Mouse (Mus musculus) left cerebral cortex, adult 11 months (tissue): ENCODE measurements around the gene Prkce.

Experiments
- DNase-seq: peaks from one replicate; pipeline ENCODE4 v3.0.0; 2022; ENCODE audit warnings: low spot score

The Prkce gene

DNA sequence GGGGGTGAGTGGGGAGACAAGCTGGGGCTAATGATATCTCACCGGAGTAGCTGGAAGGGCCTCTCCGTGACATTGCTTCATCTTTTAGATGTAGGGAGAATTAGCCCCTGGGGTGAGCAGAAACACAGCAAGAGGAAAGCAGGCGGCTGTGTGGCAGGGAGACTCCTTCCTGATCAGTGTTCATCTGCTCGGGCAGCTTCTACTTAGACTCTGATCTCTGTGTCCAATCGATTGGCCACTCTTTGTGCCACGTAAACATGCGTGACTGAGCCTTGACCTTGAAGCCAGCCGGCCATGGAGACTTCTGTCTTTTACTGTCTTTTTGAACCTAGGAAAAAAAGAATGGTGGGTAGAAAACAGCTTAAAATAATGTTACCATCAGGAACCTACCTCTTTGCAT is 247.0 kb downstream of the Prkce start:
- no peak for DNase-seq

DNA sequence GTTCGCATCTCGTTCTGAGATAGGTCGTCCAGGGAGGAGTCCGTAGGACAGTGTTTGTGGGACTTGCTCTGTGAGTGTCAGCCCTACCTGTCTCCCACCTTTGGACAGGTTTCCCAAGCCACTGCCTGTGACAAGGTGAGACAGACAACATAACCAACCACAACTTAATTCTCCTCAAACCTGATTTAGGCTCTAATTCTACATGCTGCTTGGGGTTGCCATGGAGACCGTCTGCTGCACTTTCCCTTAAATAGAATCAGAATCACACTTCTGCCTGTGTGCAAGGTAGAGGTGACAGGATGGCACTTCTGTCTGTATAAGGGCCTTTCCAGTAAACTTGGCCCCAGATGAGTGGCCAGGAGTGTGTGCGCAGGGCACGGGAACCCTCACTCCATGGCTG is 248.4 kb downstream of the Prkce start:
- peak; percentile 65 for DNase-seq

DNA sequence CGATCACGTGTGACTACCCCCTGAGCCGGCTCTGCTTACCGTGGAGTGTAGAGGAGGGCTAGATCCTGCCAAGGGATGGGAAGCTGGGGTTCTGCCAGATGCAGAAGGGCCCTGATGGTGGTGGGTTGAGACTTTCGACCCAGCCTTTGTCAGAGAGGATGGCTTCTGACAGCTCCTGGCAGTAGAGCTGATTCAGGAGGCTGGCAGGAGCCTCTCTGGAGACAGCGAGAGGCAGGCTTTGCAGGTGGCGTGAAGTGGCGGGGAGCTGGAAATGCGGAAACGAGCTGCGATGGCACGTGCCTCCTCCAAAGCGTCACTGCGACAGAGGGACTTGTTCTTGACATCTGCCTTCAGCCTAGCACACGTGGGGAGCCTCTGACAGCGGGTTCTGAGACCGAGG is 250.7 kb downstream of the Prkce start:
- DNase-seq, result no peak

DNA sequence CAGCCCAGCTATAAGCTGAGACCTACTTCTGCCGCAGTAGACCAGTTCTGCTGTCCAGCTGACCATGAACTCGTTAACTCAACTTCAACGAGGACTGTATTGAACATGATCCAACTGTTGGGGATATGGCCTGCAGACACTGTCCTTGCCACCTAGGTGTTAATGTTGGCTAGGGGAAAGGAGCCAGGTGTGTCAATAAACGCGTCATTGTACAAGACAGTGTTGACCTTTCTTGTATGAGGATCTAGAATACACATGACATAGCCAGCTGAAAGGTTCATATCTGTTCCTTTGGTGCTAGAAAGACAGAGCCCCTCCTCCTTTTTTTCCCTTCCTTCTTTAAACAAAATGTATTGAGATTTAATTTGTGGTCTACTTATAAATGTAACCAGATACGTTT is 251.6 kb downstream of the Prkce start:
- DNase-seq, result no peak

- no peak for DNase-seq
These were observed 253.2 kb downstream of the Prkce start for GRCm38 (mm10) chr17:86420646-86421338.

DNA sequence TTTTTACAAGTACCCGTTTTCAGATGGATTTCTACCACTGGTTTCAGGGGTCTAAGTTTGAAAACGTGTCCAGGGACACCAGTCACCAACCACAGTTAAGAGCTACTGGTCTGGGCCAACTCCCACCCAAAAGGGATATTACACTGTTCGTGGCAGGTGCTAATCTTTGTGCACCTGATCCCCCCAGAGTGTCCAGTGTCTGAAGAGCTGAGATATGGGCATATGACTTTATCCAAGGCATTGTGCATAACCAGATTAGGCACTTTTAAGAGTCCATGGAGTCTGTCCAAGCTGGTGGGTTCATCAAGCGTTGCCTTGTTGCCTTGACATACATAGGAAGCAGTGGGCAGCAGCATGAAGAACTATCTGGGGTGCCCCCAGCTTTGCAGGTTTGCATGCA is 254.4 kb downstream of the Prkce start:
- DNase-seq, result no peak

DNA sequence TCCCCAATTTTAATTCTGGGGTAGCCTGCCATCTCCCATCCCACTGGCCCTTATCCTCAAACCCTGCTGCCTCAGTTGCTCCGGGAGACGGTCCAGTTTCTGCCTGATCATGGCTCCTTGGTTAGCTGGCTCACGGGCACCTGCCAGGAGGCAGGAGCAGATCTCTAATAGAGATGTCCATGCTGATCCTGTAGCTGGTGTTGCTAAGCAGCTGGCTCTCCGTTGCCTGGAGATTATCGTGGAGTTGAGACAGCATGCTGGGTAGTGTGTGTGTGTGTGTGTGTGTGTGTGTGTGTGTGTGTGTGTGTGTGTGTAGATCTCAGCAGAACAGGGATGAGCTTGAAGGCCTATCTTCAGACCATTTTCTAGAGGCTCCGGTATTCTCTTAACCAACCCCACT is 262.3 kb downstream of the Prkce start:
- no peak for DNase-seq

DNA sequence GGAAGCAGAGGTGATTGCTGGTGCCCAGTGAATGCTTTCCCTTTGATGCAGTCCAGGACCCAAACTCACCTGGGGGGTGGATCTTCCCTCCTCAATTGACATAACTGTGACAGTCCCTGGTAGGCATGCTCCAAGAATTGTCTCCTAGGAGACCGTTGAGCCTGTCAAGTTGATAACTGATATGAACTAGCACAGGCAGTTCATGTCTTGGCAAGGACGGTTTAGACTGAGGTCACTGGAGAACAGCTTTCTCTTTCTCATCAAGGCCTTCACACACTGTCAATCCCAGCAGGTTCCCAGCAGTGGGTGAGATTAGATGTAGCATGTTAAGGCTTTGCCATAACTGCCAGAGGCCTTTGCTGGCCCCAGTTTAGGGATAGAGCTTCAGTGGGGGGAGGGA is 265.5 kb downstream of the Prkce start:
- DNase-seq, result no peak

GRCm38 (mm10) chr17:86433813-86434212 is 266.2 kb downstream of the Prkce start:
- DNase-seq, result peak; percentile 43

DNA sequence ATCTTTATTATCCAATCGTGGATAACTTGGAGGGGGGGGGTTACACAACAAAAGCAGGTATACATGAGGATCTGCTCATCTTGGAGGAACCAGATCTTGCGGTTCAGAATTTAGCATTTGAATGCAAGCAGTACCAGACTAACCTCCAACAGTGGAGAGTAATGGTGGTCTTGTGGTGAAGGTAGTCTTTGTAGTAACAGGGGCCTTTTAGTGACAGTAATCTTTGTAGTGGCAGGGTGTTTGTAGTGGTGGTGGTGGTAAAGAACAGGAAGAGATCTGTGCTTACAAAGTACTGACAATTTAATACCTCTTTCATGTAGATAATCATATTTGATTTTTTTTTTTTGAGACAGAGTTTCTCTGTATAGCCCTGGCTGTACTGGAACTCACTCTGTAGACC is 267.2 kb downstream of the Prkce start:
- no peak for DNase-seq

- no peak for DNase-seq
These were observed 268.0 kb downstream of the Prkce start for GRCm38 (mm10) chr17:86435570-86435969.

DNA sequence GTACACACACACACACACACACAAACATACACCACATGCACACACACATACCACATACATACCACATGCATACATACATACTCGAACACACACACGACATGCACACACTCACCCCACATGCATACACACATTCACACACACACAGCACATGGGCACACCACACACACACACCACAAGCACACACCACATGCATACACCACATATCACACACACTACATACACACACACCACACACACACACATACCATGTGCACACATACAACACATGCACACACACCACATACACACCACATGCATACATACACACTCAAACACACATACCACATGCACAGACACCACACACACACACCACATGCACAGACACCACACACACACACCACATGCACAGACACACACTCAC is 268.4 kb downstream of the Prkce start:
- no peak for DNase-seq

DNA sequence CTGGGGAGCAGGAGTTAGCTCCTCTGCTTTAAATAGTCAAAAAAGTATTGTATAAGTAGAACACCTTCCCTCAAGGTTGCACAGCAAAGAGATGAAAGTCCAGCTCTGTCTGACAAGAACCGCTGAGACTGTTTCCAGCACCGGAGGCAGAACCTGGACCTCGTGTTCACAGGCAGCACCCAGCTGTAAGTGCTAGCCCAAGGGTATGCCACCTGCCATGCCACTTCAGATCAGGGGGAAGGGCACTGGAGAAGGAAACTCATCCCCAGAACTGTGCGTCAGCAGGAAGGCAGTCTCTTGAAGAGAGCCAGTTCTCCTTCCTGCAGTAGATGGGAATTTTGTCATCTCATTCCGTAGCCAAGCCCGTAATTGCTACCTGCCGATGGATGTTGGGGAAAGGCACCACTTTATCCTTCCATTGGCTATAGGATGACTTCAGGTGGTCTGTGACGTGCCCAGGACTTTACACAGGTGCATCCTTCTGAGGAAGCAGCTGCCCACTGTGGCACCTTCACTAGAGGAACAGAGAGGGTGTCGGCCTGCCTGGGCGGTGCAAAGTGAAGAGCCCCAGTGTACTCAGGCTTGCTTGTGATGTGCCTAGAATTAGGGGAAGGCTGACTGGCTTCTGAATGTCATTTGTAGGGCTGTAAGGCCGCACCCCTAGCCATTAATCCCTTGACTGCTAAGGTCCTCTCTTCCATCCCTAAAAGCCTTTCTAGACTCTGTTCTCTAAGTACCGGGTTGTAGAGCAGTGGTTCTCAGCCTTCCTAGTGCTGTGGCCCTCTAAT is 269.2 kb downstream of the Prkce start:
- DNase-seq, result no peak

DNA sequence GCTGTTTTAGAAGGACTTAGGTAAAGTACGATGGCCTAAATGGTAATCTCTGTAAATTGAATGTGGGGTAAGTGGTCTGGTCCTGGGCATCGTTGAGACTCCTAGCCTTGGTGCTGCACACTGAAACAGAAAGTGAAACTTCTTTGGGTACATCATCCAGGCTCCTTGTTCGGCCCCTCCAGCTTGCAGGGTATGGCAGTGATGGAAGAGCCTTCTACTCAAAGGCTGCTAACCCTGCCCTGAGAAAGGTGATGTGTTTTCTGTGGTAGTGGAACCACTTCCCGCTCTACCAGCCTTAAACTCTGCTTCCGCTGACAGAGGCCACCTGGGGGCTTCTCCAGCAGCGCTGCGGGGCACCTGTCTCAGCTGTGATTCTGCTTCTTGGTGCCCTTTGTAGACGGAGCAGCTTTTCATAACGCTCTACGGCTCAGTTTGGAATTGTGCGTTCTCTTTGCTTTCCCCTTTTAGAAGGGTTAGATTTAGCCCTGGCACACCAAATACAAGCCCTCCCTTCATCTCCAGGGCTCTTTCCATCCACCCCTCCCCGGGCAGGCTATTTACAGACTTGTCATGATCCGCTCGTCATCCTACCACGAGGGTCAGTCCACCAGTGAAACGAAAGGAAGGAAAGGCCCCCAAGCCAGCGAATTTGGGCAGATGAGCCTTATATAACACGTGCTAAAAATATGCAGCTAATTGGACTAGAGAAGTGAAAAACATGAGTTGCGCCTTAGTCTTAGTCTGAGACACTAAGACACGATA is 270.1 kb downstream of the Prkce start:
- peak; percentile 83 for DNase-seq

- peak; percentile 38 for DNase-seq
These were observed 270.7 kb downstream of the Prkce start for GRCm38 (mm10) chr17:86438278-86438661.

DNA sequence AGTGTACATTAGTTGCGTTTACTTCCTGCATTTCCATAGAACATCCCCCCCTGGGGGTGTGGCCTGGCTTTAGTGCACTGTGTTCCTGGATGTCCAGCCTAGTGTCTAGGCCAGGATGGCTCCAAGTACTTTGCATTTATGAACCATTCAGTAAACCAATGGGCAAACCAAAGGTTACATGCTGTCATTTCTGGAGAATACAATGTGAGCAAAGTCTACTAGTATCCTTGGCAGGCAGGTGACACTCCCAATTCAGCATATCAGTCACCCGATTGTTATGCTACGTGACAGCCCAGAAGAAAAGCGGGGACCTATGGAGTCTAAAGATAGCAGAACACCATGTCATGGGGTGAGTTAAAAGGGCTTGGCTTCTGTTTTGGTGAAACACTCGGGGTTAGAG is 271.2 kb downstream of the Prkce start:
- no peak for DNase-seq

DNA sequence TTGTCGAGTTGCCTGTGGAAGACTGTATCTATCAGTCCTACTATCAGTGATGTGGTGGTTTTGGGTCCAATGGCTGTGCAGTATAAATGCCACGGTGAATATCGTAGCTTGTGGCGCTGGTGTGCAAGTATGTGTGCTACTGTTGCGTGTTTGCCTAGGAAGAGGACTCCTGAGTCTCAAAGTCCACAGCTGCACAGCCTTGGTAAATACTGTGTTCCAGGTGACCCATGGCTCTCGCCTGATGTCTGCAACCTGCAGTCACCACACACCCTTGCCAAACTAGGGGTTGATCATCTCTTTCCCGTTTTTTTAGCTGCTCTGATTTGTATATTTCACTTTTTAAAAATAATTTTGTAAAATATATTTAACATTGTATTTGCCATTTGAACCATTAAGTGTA is 273.5 kb downstream of the Prkce start:
- no peak for DNase-seq

- DNase-seq, result no peak
These were observed 276.3 kb downstream of the Prkce start for GRCm38 (mm10) chr17:86443886-86444285.

DNA sequence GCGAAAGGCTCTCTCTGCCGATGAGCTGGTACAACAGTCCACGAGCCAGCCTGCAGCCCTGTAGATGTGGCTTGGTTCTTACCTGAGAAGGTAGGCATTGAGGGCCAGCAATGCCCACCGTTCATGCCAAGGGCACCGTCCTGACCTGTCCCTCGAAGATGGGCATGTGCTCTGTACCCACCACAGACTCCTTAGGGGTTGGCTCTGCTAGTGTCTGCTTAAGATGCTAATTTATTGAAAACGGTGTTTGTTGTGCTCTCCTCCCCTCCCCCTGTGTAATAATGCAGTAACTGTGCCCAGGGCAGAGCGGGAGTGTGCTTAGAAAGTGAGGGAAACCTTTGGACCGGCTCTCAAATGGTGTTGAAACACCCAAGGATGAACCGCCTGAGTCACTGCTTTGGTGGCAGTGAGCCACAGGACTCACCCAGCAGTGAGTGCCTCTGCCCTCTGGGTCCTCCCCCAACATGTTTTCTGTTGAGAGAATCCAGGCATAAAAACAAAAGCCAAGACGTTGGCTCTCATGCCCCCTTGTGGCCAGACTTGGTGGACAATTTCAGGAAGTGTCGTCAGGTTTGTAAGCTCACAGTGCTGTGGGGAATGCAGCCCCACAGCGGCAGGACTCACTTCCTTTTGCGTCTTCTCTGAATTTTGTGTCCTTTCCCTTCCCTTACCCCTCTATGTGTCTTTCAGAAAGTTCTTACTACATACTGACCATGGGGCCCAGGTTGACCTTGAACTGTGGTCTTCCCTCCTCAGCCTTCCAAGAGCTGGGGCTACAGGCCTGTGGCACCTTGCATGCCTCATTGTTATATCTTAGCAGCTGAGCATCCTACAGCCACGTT is 277.2 kb downstream of the Prkce start:
- DNase-seq, result peak; percentile 85

DNA sequence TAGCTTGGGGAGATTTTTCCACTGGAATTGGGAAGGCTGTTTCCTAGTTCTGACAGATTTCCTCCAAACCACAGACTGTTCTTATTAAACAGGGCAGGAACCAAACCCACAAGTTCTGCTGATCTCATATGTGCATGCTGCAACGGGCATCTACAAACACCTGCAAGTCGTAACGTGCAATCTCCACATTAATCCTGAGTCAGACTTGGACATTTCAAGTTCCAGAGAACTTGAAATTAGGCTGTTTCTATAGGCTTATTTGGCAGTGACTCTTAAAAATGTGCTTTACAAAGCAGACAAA is 277.8 kb downstream of the Prkce start:
- DNase-seq, result no peak

- no peak for DNase-seq
These were observed 278.3 kb downstream of the Prkce start for GRCm38 (mm10) chr17:86445900-86446299.

DNA sequence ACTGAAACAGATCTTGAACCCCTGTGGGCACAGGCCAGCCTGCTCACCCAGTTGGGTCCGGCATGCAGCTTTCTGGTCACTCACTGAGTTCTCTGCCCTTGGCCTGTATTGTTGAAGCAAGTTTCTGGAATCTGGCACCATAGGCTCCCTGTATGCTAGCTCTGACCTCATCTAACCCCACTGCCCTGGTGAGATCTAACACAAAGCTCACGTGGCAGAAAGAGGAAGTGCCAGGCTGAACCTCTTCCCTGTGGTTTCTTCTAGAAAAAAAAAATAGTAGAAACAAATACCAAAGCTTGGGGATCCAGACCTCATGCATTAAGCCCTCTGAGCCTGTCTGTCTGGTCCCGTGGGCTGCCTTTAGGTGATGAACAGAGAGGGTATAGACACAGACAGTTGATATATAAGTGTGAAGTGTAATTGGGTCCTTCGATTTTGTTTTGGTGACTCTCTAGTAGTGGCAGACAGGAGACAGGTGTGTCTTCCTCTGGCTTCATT is 279.6 kb downstream of the Prkce start:
- no peak for DNase-seq
